In the genomic region with DNA sequence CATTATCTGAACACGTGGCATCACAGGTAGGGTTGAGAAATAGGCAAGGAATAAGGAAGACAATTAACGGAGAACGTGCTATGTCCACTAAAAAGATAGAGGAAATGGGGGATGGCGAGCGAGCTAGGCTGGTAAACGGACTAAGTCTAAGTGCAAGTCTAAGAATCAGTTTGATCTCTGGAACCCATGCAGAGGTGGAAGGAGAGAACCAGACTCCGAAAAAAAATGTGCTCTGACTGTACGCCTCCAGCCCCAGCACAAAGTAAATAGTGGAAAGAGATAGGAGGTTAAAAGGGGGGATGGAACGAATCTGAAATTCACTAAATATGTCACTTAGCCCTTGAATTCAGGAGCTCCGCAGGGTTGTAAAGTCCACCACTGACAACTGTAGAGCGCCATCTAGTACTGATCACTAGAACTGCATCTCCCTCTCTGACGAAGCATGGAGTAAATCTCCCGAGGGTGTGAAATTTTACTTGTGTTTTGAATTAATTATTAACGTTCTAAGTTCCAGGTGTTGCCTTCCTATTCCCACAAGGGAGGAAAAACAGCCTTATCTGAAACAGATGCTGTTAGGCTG, we compare ENCODE assay signal across 9 mouse cellular contexts. TPM values are rescaled to one million over a fixed set of nuclear protein-coding genes. Genes with fewer than 3 reads are reported as not detected.
DNase-seq lines count a peak whose midpoint lies in the region; ATAC-seq and TF ChIP-seq lines count a peak whose summit lies in the region.
"Had no signal": no experiment of that assay in that cellular context is flagged by ENCODE, and none has a peak within 500 bp of the region (broad histone marks: within the 10 kb centered on the region; RNA-seq: fewer than 3 reads in every experiment).

No protein-coding gene starts in this region.

- DNase-seq in kidney, adult 2 months: peak; percentile 18
- no peak for DNase-seq in kidney, adult 18-20 months
- DNase-seq in R1 (ENCODE audit: low read depth, low spot score): peak; percentile 36
- DNase-seq in embryonic facial prominence, embryonic 11.5 days (ENCODE audit: low spot score): peak; percentile 59
- DNase-seq in lung, postnatal 36 days: peak; percentile 5
- DNase-seq in frontal cortex, postnatal 25 days (ENCODE audit: low spot score in 2 of 2): no peak
- DNase-seq in gastrocnemius, postnatal 25 days: no peak

- no peak overlapping the region for H3K9ac ChIP-seq in embryonic facial prominence, embryonic 11.5 days (replicated peaks; ENCODE audit: low read length)
- H3K9ac ChIP-seq in intestine, postnatal 0 days (ENCODE audit: low read depth, low read length): no peak overlapping the region
- H3K9ac ChIP-seq: liver, embryonic 15.5 days had no signal

- WGBS in kidney, adult 2 months: 30% methylated on average over 14 of the region's 14 CpGs
- WGBS in embryonic facial prominence, embryonic 11.5 days: 41% methylated on average over 14 of the region's 14 CpGs
- 34% methylated on average over 14 of the region's 14 CpGs for WGBS in intestine, postnatal 0 days

- H3K27ac ChIP-seq in kidney, adult 2 months (ENCODE audit: insufficient read depth, low read depth, low read length): no peak overlapping the region
- no peak overlapping the region for H3K27ac ChIP-seq in embryonic facial prominence, embryonic 11.5 days (replicated peaks; ENCODE audit: low read depth, low read length)
- no peak overlapping the region for H3K27ac ChIP-seq in intestine, postnatal 0 days (ENCODE audit: low read depth, low read length)
- H3K27ac ChIP-seq: liver, embryonic 15.5 days had no signal

- H3K4me1 ChIP-seq in kidney, adult 2 months (ENCODE audit: control insufficient read depth, insufficient read depth, low read length): no peaks in the 10 kb centered on the region
- no peaks in the 10 kb centered on the region for H3K4me1 ChIP-seq in embryonic facial prominence, embryonic 11.5 days (ENCODE audit: control insufficient read depth, insufficient read depth, low read length)
- H3K4me1 ChIP-seq in intestine, postnatal 0 days (replicated peaks; ENCODE audit: control insufficient read depth, insufficient read depth, low read length): no peaks in the 10 kb centered on the region
- H3K4me1 ChIP-seq: liver, embryonic 15.5 days had no signal

- TF ChIP-seq CTCF in kidney, adult 2 months (conservative IDR thresholded peaks at IDR 0.05; ENCODE audit: insufficient read depth, insufficient read length, low read depth, low read length): peak; percentile 35; the same call in 1 of the 2 replicates
- peak; percentile 67 for TF ChIP-seq CTCF in intestine, postnatal 0 days (IDR thresholded peaks at IDR 0.05; ENCODE audit: low read depth)

- H3K4me2 ChIP-seq in embryonic facial prominence, embryonic 11.5 days (ENCODE audit: low read depth, low read length): no peak overlapping the region
- no peak overlapping the region; the same call in 1 of the 2 replicates for H3K4me2 ChIP-seq in intestine, postnatal 0 days (replicated peaks; ENCODE audit: low read depth)
- H3K4me2 ChIP-seq: liver, embryonic 15.5 days had no signal

- ATAC-seq in embryonic facial prominence, embryonic 11.5 days (replicated peaks; ENCODE audit: insufficient number of reproducible peaks, low FRiP score, low TSS enrichment, low read depth): no peak
- ATAC-seq in intestine, postnatal 0 days: no peak

- H3K27me3 ChIP-seq in kidney, adult 2 months (replicated peaks; ENCODE audit: control insufficient read depth, insufficient read depth, low read length): no peaks in the 10 kb centered on the region
- H3K27me3 ChIP-seq in embryonic facial prominence, embryonic 11.5 days (ENCODE audit: control insufficient read depth, insufficient read depth, low read length): no peaks in the 10 kb centered on the region
- H3K27me3 ChIP-seq in intestine, postnatal 0 days (replicated peaks; ENCODE audit: control insufficient read depth, insufficient read depth, low read length): no peaks in the 10 kb centered on the region
- H3K27me3 ChIP-seq: liver, embryonic 15.5 days had no signal

- no peak for TF ChIP-seq POLR2A in kidney, adult 2 months (IDR thresholded peaks at IDR 0.05; ENCODE audit: low read depth, low read length)

- H3K9me3 ChIP-seq in embryonic facial prominence, embryonic 11.5 days (replicated peaks; ENCODE audit: control insufficient read depth, low read length): no peaks in the 10 kb centered on the region
- H3K9me3 ChIP-seq in intestine, postnatal 0 days (ENCODE audit: control insufficient read depth): no peaks in the 10 kb centered on the region
- H3K9me3 ChIP-seq: liver, embryonic 15.5 days had no signal

- H3K36me3 ChIP-seq in kidney, adult 2 months (ENCODE audit: control insufficient read depth, insufficient read depth, low read length): no peaks in the 10 kb centered on the region
- H3K36me3 ChIP-seq in embryonic facial prominence, embryonic 11.5 days (replicated peaks; ENCODE audit: control insufficient read depth, insufficient read depth, low read depth, low read length): no peaks in the 10 kb centered on the region
- H3K36me3 ChIP-seq in intestine, postnatal 0 days (ENCODE audit: control insufficient read depth, insufficient read depth): no peaks in the 10 kb centered on the region
- H3K36me3 ChIP-seq: liver, embryonic 15.5 days had no signal

- H3K4me3 ChIP-seq in kidney, adult 2 months (ENCODE audit: insufficient read depth, low read depth, low read length): no peak overlapping the region
- no peak overlapping the region for H3K4me3 ChIP-seq in embryonic facial prominence, embryonic 11.5 days (ENCODE audit: low read depth, low read length)
- H3K4me3 ChIP-seq in intestine, postnatal 0 days (ENCODE audit: low read depth, low read length): no peak overlapping the region
- H3K4me3 ChIP-seq: liver, embryonic 15.5 days had no signal

RNA-seq across cellular contexts. Expression of gene Lmbrd1, which starts 44.8 kb away (rescaled TPM):
- polyA plus RNA-seq in kidney, adult 2 months (2012; rRNA removed): 31.4 and 39.6 TPM in 2 replicates
- 26.7 and 27.3 TPM in 2 replicates for polyA plus RNA-seq in embryonic facial prominence, embryonic 11.5 days (2014; fragmentation: Nextera tagmentation; extraction: Ambion mirVana)
- 68.8 and 73.7 TPM in 2 replicates for polyA plus RNA-seq in intestine, postnatal 0 days (2015; fragmentation: Nextera tagmentation; extraction: Ambion mirVana)
- 10 to 100 TPM; 26.3 to 31.0 TPM for total RNA-seq in gastrocnemius, postnatal 25 days (2021)

RNA-seq across cellular contexts. Expression of gene Col19a1, which starts 46.4 kb away (rescaled TPM):
- polyA plus RNA-seq in kidney, adult 2 months (2012; rRNA removed): 0.03 and 0.10 TPM in 2 replicates
- polyA plus RNA-seq in embryonic facial prominence, embryonic 11.5 days (2014; fragmentation: Nextera tagmentation; extraction: Ambion mirVana): 0.21 and 0.45 TPM in 2 replicates
- 0.09 and 0.38 TPM in 2 replicates for polyA plus RNA-seq in intestine, postnatal 0 days (2015; fragmentation: Nextera tagmentation; extraction: Ambion mirVana)
- total RNA-seq in gastrocnemius, postnatal 25 days (2021): 1 to 10 TPM in 1 of 2 experiments, under 1 TPM in 1; 0.94 to 1.8 TPM

Comparison
In these comparisons a context has a peak if more than half of its experiments do, and no peak if none do; other contexts are left out.
1. DNase-seq: peak in kidney, adult 2 months (single experiment), R1 (single experiment), embryonic facial prominence, embryonic 11.5 days (single experiment) and lung, postnatal 36 days (single experiment); none in kidney, adult 18-20 months (single experiment), frontal cortex, postnatal 25 days (0 of 2) and gastrocnemius, postnatal 25 days (single experiment).